Mouse (Mus musculus) midbrain, embryonic 11.5 days (tissue): Measurements from ENCODE around the gene Map4k2. TPM values are rescaled to one million over a fixed set of nuclear protein-coding genes. Genes with fewer than 3 reads are reported as not detected.

ENCODE experiments used
- ATAC-seq: fragments of 200-750 bp; cut with Nextera tagmentation; 2 replicates; pipeline ENCODE4 v1.8.0; 2017; ENCODE audit warnings: moderate TSS enrichment, moderate library complexity; ENCODE audit not compliant: low FRiP score
- DNase-seq: peaks from one replicate; pipeline ENCODE4 v3.0.0; 2015; ENCODE audit warnings: low spot score; ENCODE audit errors: missing footprints
- H3K27ac ChIP-seq: fragments of 300-500 bp; sonication (generic); 2 replicates; pipeline ENCODE4 v1.5.1; 2014; ENCODE audit warnings: low read depth, low read length
- H3K27me3 ChIP-seq: fragments of 300-500 bp; sonication (generic); 2 replicates; pipeline ENCODE4 v1.6.1; 2014; ENCODE audit warnings: mild to moderate bottlenecking, low read length, moderate library complexity, mixed read lengths; ENCODE audit not compliant: control insufficient read depth, insufficient read depth
- H3K36me3 ChIP-seq: fragments of 300-500 bp; sonication (generic); 2 replicates; pipeline ENCODE4 v1.6.1; 2014; ENCODE audit warnings: mild to moderate bottlenecking, low read length, moderate library complexity, mixed read lengths; ENCODE audit not compliant: control insufficient read depth, insufficient read depth
- H3K4me1 ChIP-seq: fragments of 300-500 bp; sonication (generic); 2 replicates; pipeline ENCODE4 v1.6.1; 2014; ENCODE audit warnings: low read length; ENCODE audit not compliant: control insufficient read depth, insufficient read depth
- H3K4me2 ChIP-seq: fragments of 300-500 bp; sonication (generic); 2 replicates; pipeline ENCODE4 v1.6.1; 2014; ENCODE audit warnings: mild to moderate bottlenecking, moderate library complexity
- H3K4me3 ChIP-seq: fragments of 300-500 bp; sonication (generic); 2 replicates; pipeline ENCODE4 v1.5.1; 2014; ENCODE audit warnings: low read depth, low read length
- H3K9ac ChIP-seq: fragments of 300-500 bp; sonication (generic); 2 replicates; pipeline ENCODE4 v1.6.1; 2014; ENCODE audit warnings: low read length
- H3K9me3 ChIP-seq: fragments of 300-500 bp; sonication (generic); 2 replicates; pipeline ENCODE4 v1.6.1; 2016; ENCODE audit warnings: low read length; ENCODE audit not compliant: control insufficient read depth
- WGBS: fragments of 180-500 bp; shearing (Covaris S2); extraction: QIAGEN DNeasy Blood & Tissue Kit; methylation state at CpG from one replicate; pipeline ENCODE4 v1.1.7; 2014; 5-methylcytosine and 5-hydroxymethylcytosine counted together
- polyA plus RNA-seq: library from polyadenylated mRNA; unstranded; fragments of >200 nt; fragmentation: Nextera tagmentation; extraction: Ambion mirVana; gene quantifications from 2 replicates; pipeline ENCODE4 v1.2.1, GENCODE M21; 2014

Map4k2 gene
- polyA plus RNA-seq, result 6.2 and 8.6 TPM in 2 replicates

- ATAC-seq (peak; percentile 79), DNase-seq (peak; percentile 97)
- peak within 1 kb of the TSS; percentile 64 for H3K9ac ChIP-seq
- no peaks in the 10 kb centered on the region for H3K27me3 ChIP-seq
- peak within 1 kb of the TSS; percentile 78 for H3K4me2 ChIP-seq
- H3K4me1 ChIP-seq, result peaks cover 13% of the 10 kb centered on the region
- H3K36me3 ChIP-seq, result peaks cover 12% of the 10 kb centered on the region
- H3K27ac ChIP-seq, result no peak within 1 kb of the TSS
- no peaks in the 10 kb centered on the region for H3K9me3 ChIP-seq
- peak within 1 kb of the TSS; percentile 49 for H3K4me3 ChIP-seq
- WGBS, result 7% methylated on average over 71 of the region's 72 CpGs
Observed at GRCm38 (mm10) chr19:6340524-6341452, at the start of gene Map4k2. TSS of gene Map4k2 (plus strand) at chr19:6341135.

GRCm38 (mm10) chr19:6292262-6292661, 48.7 kb upstream of the Map4k2 start:
- no peak overlapping the region for H3K4me3 ChIP-seq
- no peak for ATAC-seq
- 88% methylated on average over 5 of the region's 5 CpGs for WGBS
- H3K27me3 ChIP-seq, result no peaks in the 10 kb centered on the region
- no peak overlapping the region for H3K27ac ChIP-seq
- no peaks in the 10 kb centered on the region for H3K9me3 ChIP-seq
- DNase-seq, result no peak
- H3K36me3 ChIP-seq, result peaks cover 5% of the 10 kb centered on the region; the same call in 1 of the 2 replicates
- no peak overlapping the region for H3K9ac ChIP-seq
- no peaks in the 10 kb centered on the region for H3K4me1 ChIP-seq
- H3K4me2 ChIP-seq, result no peak overlapping the region

- Histone ChIP-seq H3K27me3 (no peaks in the 10 kb centered on the region), H3K4me1 (no peaks in the 10 kb centered on the region), H3K36me3 (peaks cover 20% of the 10 kb centered on the region), H3K4me3 (no peak overlapping the region), H3K4me2 (no peak overlapping the region), H3K9ac (no peak overlapping the region), H3K9me3 (no peaks in the 10 kb centered on the region), H3K27ac (no peak overlapping the region)
- WGBS, result 94% methylated on average over 17 of the region's 17 CpGs
- DNase-seq (no peak), ATAC-seq (no peak)
Observed at GRCm38 (mm10) chr19:6294301-6294700, 46.6 kb upstream of the Map4k2 start.

GRCm38 (mm10) chr19:6296551-6297210, 44.3 kb upstream of the Map4k2 start:
- no peak overlapping the region for H3K27ac ChIP-seq
- no peak overlapping the region for H3K4me2 ChIP-seq
- H3K27me3 ChIP-seq, result no peaks in the 10 kb centered on the region
- H3K9me3 ChIP-seq, result no peaks in the 10 kb centered on the region
- no peak overlapping the region for H3K4me3 ChIP-seq
- 0 out of 2 replicates have a peak, but pooled peaks cover 2% of the 10 kb centered on the region for H3K4me1 ChIP-seq
- no peak for ATAC-seq
- H3K36me3 ChIP-seq, result peaks cover 17% of the 10 kb centered on the region
- H3K9ac ChIP-seq, result no peak overlapping the region
- 94% methylated on average over 5 of the region's 5 CpGs for WGBS
- no peak for DNase-seq

GRCm38 (mm10) chr19:6297641-6298040, 43.3 kb upstream of the Map4k2 start:
- Histone ChIP-seq H3K4me2 (no peak overlapping the region), H3K36me3 (peaks cover 17% of the 10 kb centered on the region), H3K4me1 (0 out of 2 replicates have a peak, but pooled peaks cover 2% of the 10 kb centered on the region), H3K27me3 (no peaks in the 10 kb centered on the region), H3K9me3 (no peaks in the 10 kb centered on the region), H3K27ac (no peak overlapping the region), H3K9ac (no peak overlapping the region), H3K4me3 (no peak overlapping the region)
- DNase-seq, result no peak
- WGBS, result 91% methylated on average over 9 of the region's 9 CpGs
- no peak for ATAC-seq

- 81% methylated on average over 4 of the region's 4 CpGs for WGBS
- no peak for DNase-seq
- Histone ChIP-seq H3K9ac (no peak overlapping the region), H3K27ac (no peak overlapping the region), H3K27me3 (no peaks in the 10 kb centered on the region), H3K4me1 (0 out of 2 replicates have a peak, but pooled peaks cover 2% of the 10 kb centered on the region), H3K4me3 (no peak overlapping the region), H3K9me3 (no peaks in the 10 kb centered on the region), H3K4me2 (no peak overlapping the region), H3K36me3 (peaks cover 17% of the 10 kb centered on the region)
- no peak for ATAC-seq
Observed at GRCm38 (mm10) chr19:6299003-6299402, 41.9 kb upstream of the Map4k2 start.

GRCm38 (mm10) chr19:6299450-6300267, 41.3 kb upstream of the Map4k2 start:
- peaks cover 17% of the 10 kb centered on the region for H3K36me3 ChIP-seq
- no peak overlapping the region for H3K4me3 ChIP-seq
- H3K9ac ChIP-seq, result no peak overlapping the region
- H3K4me1 ChIP-seq, result 0 out of 2 replicates have a peak, but pooled peaks cover 2% of the 10 kb centered on the region
- WGBS, result 89% methylated on average over 7 of the region's 7 CpGs
- ATAC-seq (no peak), DNase-seq (no peak)
- no peaks in the 10 kb centered on the region for H3K27me3 ChIP-seq
- H3K9me3 ChIP-seq, result no peaks in the 10 kb centered on the region
- no peak overlapping the region for H3K27ac ChIP-seq
- H3K4me2 ChIP-seq, result no peak overlapping the region

GRCm38 (mm10) chr19:6300402-6300841, 40.5 kb upstream of the Map4k2 start:
- Histone ChIP-seq H3K4me2 (no peak overlapping the region), H3K4me3 (no peak overlapping the region), H3K9me3 (no peaks in the 10 kb centered on the region), H3K36me3 (peaks cover 15% of the 10 kb centered on the region), H3K9ac (no peak overlapping the region), H3K27ac (no peak overlapping the region), H3K4me1 (0 out of 2 replicates have a peak, but pooled peaks cover 2% of the 10 kb centered on the region), H3K27me3 (no peaks in the 10 kb centered on the region)
- no peak for ATAC-seq
- WGBS, result 77% methylated on average over 7 of the region's 7 CpGs
- DNase-seq, result no peak
